Mouse (Mus musculus): ENCODE measurements around the gene 6030468B19Rik.

- no peak for TF ChIP-seq TCF12 (IDR thresholded peaks at IDR 0.05; ENCODE audit: insufficient read depth, poor library complexity, severe bottlenecking)
- TF ChIP-seq MAX (IDR thresholded peaks at IDR 0.05; ENCODE audit: low read depth): no peak
- TF ChIP-seq REST (IDR thresholded peaks at IDR 0.05; ENCODE audit: insufficient read depth, insufficient read length): no peak
- TF ChIP-seq E2F4 (IDR thresholded peaks at IDR 0.05; ENCODE audit: insufficient read depth): no peak
- no peak for TF ChIP-seq USF1 (IDR thresholded peaks at IDR 0.05; ENCODE audit: low read depth)
- TF ChIP-seq POLR2A (IDR thresholded peaks at IDR 0.05; ENCODE audit: insufficient read length, low read depth): no peak
- TF ChIP-seq POLR2AphosphoS2 (IDR thresholded peaks at IDR 0.05; ENCODE audit: insufficient read length, low read depth): no peak
Measured at GRCm38 (mm10) chr11:117834086-117834485, 36.6 kb downstream of the 6030468B19Rik start.
